ENCODE assay signal across 8 mouse cellular contexts in the genomic region with DNA sequence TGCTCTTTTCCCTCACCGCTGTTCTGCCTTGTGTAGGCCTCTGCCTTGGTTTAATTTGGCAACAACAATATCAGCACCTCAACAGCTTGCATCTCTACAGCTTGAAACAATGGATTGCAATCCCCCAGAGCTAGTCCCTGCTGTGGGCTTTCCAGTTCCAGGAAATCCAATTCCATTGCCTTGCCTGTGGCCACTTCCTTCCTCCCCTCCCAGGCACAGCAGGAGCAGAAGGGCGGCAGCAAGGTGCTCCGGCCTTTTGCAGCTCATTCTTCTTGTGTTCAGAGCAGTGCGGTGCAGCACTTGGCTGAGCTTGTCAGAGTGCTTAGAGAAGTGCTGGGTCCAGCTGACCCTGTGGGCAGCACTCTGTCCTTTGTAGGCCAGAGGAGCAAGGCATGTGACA.
DNase-seq lines count a peak whose midpoint lies in the region; ATAC-seq lines count a peak whose summit lies in the region.

No protein-coding gene starts in this region.

- 0 out of 2 replicates have a peak overlapping the region, but pooled peaks have one; percentile 1 for H3K27ac ChIP-seq in forebrain, embryonic 10.5 days
- no peak overlapping the region for H3K27ac ChIP-seq in forebrain, embryonic 15.5 days (replicated peaks)
- H3K27ac ChIP-seq in heart, embryonic 11.5 days (ENCODE audit: low read depth, low read length), result no peak overlapping the region
- peak overlapping the region; percentile 66 for H3K27ac ChIP-seq in limb, embryonic 10.5 days
- H3K27ac ChIP-seq in liver, embryonic 11.5 days (ENCODE audit: low read depth, low read length), result no peak overlapping the region

- WGBS in forebrain, embryonic 10.5 days, result 21% methylated on average over 4 of the region's 4 CpGs
- 29% methylated on average over 4 of the region's 4 CpGs for WGBS in forebrain, embryonic 15.5 days
- WGBS in heart, embryonic 11.5 days (ENCODE audit: insufficient replicate concordance), result 38% methylated on average over 4 of the region's 4 CpGs
- 59% methylated on average over 4 of the region's 4 CpGs for WGBS in limb, embryonic 10.5 days
- WGBS in liver, embryonic 11.5 days, result 63% methylated on average over 4 of the region's 4 CpGs

- peaks cover 22% of the 10 kb centered on the region for H3K4me1 ChIP-seq in forebrain, embryonic 10.5 days
- H3K4me1 ChIP-seq in forebrain, embryonic 15.5 days, result peaks cover 23% of the 10 kb centered on the region
- H3K4me1 ChIP-seq in heart, embryonic 11.5 days (ENCODE audit: control insufficient read depth, insufficient read depth, low read length), result no peaks in the 10 kb centered on the region
- H3K4me1 ChIP-seq in limb, embryonic 10.5 days, result peaks cover 7% of the 10 kb centered on the region
- H3K4me1 ChIP-seq in liver, embryonic 11.5 days (replicated peaks; ENCODE audit: control insufficient read depth, insufficient read depth, low read length), result no peaks in the 10 kb centered on the region

- no peaks in the 10 kb centered on the region for H3K9me3 ChIP-seq in forebrain, embryonic 10.5 days
- H3K9me3 ChIP-seq in forebrain, embryonic 15.5 days, result no peaks in the 10 kb centered on the region
- H3K9me3 ChIP-seq in heart, embryonic 11.5 days (replicated peaks; ENCODE audit: control insufficient read depth, low read length), result no peaks in the 10 kb centered on the region
- H3K9me3 ChIP-seq in limb, embryonic 10.5 days (replicated peaks), result no peaks in the 10 kb centered on the region
- no peaks in the 10 kb centered on the region for H3K9me3 ChIP-seq in liver, embryonic 11.5 days (ENCODE audit: control insufficient read depth, low read length)

- DNase-seq in forebrain, embryonic 10.5 days (ENCODE audit: extremely low spot score, low spot score), result no peak
- peak; percentile 51 for DNase-seq in cerebellum, adult 11-12 months
- no peak for DNase-seq in limb, embryonic 10.5 days (ENCODE audit: low spot score)
- DNase-seq in MN1 (ENCODE audit: low spot score), result no peak
- DNase-seq in liver, embryonic 11.5 days (ENCODE audit: low spot score), result no peak
- no peak for DNase-seq in adipocyte (ENCODE audit: low spot score)

- no peak for ATAC-seq in forebrain, embryonic 15.5 days (replicated peaks)
- ATAC-seq in heart, embryonic 11.5 days (replicated peaks; ENCODE audit: insufficient number of reproducible peaks, low FRiP score, low TSS enrichment), result no peak
- no peak for ATAC-seq in liver, embryonic 11.5 days (replicated peaks; ENCODE audit: low FRiP score)

- no peak overlapping the region for H3K4me2 ChIP-seq in forebrain, embryonic 15.5 days (replicated peaks)
- no peak overlapping the region for H3K4me2 ChIP-seq in heart, embryonic 11.5 days
- no peak overlapping the region for H3K4me2 ChIP-seq in liver, embryonic 11.5 days

- H3K4me3 ChIP-seq in forebrain, embryonic 10.5 days, result no peak overlapping the region
- H3K4me3 ChIP-seq in forebrain, embryonic 15.5 days, result no peak overlapping the region
- no peak overlapping the region for H3K4me3 ChIP-seq in heart, embryonic 11.5 days (ENCODE audit: low read depth, low read length)
- H3K4me3 ChIP-seq in limb, embryonic 10.5 days, result no peak overlapping the region
- no peak overlapping the region for H3K4me3 ChIP-seq in liver, embryonic 11.5 days (ENCODE audit: low read depth, low read length)

- H3K36me3 ChIP-seq in forebrain, embryonic 10.5 days (replicated peaks), result peaks cover 52% of the 10 kb centered on the region
- H3K36me3 ChIP-seq in forebrain, embryonic 15.5 days, result no peaks in the 10 kb centered on the region
- H3K36me3 ChIP-seq in heart, embryonic 11.5 days (ENCODE audit: control insufficient read depth, insufficient read depth, low read length), result peaks cover 25% of the 10 kb centered on the region
- peaks cover 37% of the 10 kb centered on the region for H3K36me3 ChIP-seq in limb, embryonic 10.5 days
- H3K36me3 ChIP-seq in liver, embryonic 11.5 days (ENCODE audit: control insufficient read depth, insufficient read depth, low read length), result no peaks in the 10 kb centered on the region

- no peak overlapping the region for H3K9ac ChIP-seq in forebrain, embryonic 15.5 days (replicated peaks)
- H3K9ac ChIP-seq in heart, embryonic 11.5 days (ENCODE audit: low read depth, low read length), result peak overlapping the region; percentile 29; the same call in 1 of the 2 replicates
- H3K9ac ChIP-seq in liver, embryonic 11.5 days (ENCODE audit: low read depth, low read length), result no peak overlapping the region

- H3K27me3 ChIP-seq in forebrain, embryonic 10.5 days (ENCODE audit: poor library complexity, severe bottlenecking), result no peaks in the 10 kb centered on the region
- H3K27me3 ChIP-seq in forebrain, embryonic 15.5 days, result no peaks in the 10 kb centered on the region
- H3K27me3 ChIP-seq in heart, embryonic 11.5 days (ENCODE audit: control insufficient read depth, insufficient read depth, low read length), result no peaks in the 10 kb centered on the region
- H3K27me3 ChIP-seq in limb, embryonic 10.5 days (ENCODE audit: low read depth, poor library complexity, severe bottlenecking), result no peaks in the 10 kb centered on the region
- H3K27me3 ChIP-seq in liver, embryonic 11.5 days (replicated peaks; ENCODE audit: control insufficient read depth, insufficient read depth, low read length), result no peaks in the 10 kb centered on the region

Comparison
In these comparisons a context has a peak if more than half of its experiments do, and no peak if none do; other contexts are left out.
1. H3K27ac ChIP-seq: peak in forebrain, embryonic 10.5 days (single experiment) and limb, embryonic 10.5 days (single experiment); none in forebrain, embryonic 15.5 days (single experiment), heart, embryonic 11.5 days (single experiment) and liver, embryonic 11.5 days (single experiment).